Mouse (Mus musculus): Measurements from ENCODE around the gene Ascl2.

- no peak for TF ChIP-seq CTCF (IDR thresholded peaks at IDR 0.05; ENCODE audit: low read depth, low read length)
- TF ChIP-seq POLR2A (IDR thresholded peaks at IDR 0.05; ENCODE audit: borderline replicate concordance, low read depth, low read length) = no peak
These were observed 1.6 kb downstream of the Ascl2 start for GRCm38 (mm10) chr7:142967414-142967883.

Measured in bone marrow macrophage, adult 2 months (primary cell).